Mouse (Mus musculus) heart, postnatal 0 days (tissue): ENCODE results near the gene Erlin1.

ENCODE experiments used
- CTCF ChIP-seq: IDR thresholded peaks from 2 replicates; pipeline ENCODE4 v1.5.1; 2016; ENCODE audit warnings: antibody characterized with exemption, control low read depth, low read depth
- EP300 ChIP-seq: IDR thresholded peaks from 2 replicates; pipeline ENCODE4 v1.6.1; 2016; ENCODE audit warnings: antibody characterized with exemption, low read depth

DNA sequence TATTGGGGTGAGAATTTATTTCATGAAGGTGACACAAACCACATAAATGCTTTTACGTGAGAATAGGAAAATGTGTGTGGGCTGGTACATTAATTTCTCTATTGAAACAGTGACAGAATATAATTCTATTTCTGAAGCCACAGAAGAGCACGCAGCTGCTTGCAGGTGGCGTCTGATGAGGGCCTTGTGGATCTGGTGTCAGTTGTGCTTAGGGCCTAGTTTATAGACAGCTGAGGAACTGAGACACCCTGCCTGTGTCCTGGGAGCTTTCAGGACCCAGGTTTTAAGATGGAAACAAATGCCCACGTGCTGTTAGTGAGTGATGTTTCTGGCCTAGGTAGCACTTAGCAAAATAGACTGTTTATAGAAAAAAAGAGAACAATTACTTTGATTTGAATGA, 64.6 kb downstream of the Erlin1 start:
- TF ChIP-seq CTCF (no peak), EP300 (no peak)
